Mouse (Mus musculus) CD4-positive naive resting alpha-beta T cell, adult 76 days (primary cell): ENCODE measurements around the gene Olfr251. TPM values are rescaled to one million over a fixed set of nuclear protein-coding genes. Genes with fewer than 3 reads are reported as not detected.

Experiments
- total RNA-seq: library from RNA; stranded (reverse); gene quantifications from one replicate; pipeline ENCODE4 v1.2.4, GENCODE M21; 2023

Olfr251 gene
- not detected for total RNA-seq

DNA sequence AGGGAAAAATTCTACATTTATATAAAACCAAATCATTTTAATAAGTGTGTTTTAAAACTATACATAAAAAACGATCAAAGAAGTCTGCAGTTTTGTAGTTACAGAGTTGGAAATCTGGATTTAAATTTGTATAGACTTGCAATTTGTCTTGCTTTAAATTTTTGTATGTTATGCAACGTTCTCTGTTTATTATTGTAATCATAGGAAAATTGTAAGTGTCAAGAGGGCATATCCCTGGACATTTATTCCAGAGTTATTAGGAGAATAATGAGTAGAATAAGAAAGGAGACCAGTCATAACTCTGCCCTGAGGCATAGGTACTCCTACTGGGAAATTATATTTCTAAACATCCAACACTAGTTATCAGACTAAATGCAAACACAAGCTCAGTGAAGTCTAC, at the start of gene Olfr251:
Olfr251 (plus strand) TSS at position 301 of the 400 bp plus-strand sequence.

DNA sequence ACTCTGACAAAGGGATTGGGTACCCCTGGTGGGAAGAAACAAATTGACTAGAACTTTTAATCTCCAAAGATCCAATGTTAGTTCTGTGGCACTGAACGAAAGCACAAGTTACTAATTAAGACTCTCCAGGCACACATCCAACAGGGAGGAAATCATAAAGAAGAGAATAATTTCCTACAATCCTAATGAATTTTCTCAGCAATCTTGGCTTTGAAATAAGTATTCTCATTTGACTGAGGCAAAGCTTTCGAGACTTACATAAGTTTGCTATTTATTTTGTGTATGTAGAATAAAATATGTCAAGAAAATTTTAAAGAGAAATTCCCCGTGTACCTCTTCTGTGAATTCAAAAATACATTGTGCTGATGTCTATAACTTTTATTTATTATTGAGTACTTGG, 48.1 kb upstream of the Olfr251 start, which contains the start of gene Olfr25:
Olfr25 (plus strand) TSS at position 301 of the 400 bp plus-strand sequence.

GRCm38 (mm10) chr9:38348111-38348510, 28.8 kb upstream of the Olfr251 start, which contains the start of gene Olfr898:
TSS of gene Olfr898 (plus strand) at chr9:38348411.

GRCm38 (mm10) chr9:38366596-38366995, 10.3 kb upstream of the Olfr251 start, which contains the start of gene Olfr250:
TSS of gene Olfr250 (plus strand) at chr9:38366896.

GRCm38 (mm10) chr9:38401398-38401797, 24.5 kb downstream of the Olfr251 start, which contains the start of gene Olfr147:
TSS of gene Olfr147 (plus strand) at chr9:38401698.

GRCm38 (mm10) chr9:38429155-38429554, 52.3 kb downstream of the Olfr251 start, which contains the start of gene Olfr901:
TSS of gene Olfr901 (plus strand) at chr9:38429455.

Other genes with a start within 250 kb of the Olfr251 start
- not detected for gene Olfr890, start 234.6 kb upstream of the Olfr251 start, total RNA-seq
- not detected for gene Olfr891, start 196.3 kb upstream of the Olfr251 start, total RNA-seq
- gene Olfr893, start 168.7 kb upstream of the Olfr251 start, total RNA-seq = not detected
- gene Olfr894, start 159.0 kb upstream of the Olfr251 start, total RNA-seq = not detected
- gene Olfr143, start 124.3 kb upstream of the Olfr251 start, total RNA-seq = not detected
- gene Olfr895, start 109.2 kb upstream of the Olfr251 start, total RNA-seq = not detected
- not detected for gene Olfr896-ps1, start 86.0 kb upstream of the Olfr251 start, total RNA-seq
- gene Olfr25, start 48.0 kb upstream of the Olfr251 start, total RNA-seq = not detected
- gene Olfr898, start 28.7 kb upstream of the Olfr251 start, total RNA-seq = not detected
- not detected for gene Olfr250, start 10.2 kb upstream of the Olfr251 start, total RNA-seq
- not detected for gene Olfr147, start 24.6 kb downstream of the Olfr251 start, total RNA-seq
- gene Olfr901, start 52.4 kb downstream of the Olfr251 start, total RNA-seq = not detected
- not detected for gene Olfr902, start 70.6 kb downstream of the Olfr251 start, total RNA-seq
- not detected for gene Olfr904, start 86.1 kb downstream of the Olfr251 start, total RNA-seq
- gene Olfr905, start 94.0 kb downstream of the Olfr251 start, total RNA-seq = not detected
- not detected for gene Olfr906, start 110.0 kb downstream of the Olfr251 start, total RNA-seq
- gene Olfr907, start 118.7 kb downstream of the Olfr251 start, total RNA-seq = not detected
- gene Olfr911-ps1, start 144.5 kb downstream of the Olfr251 start, total RNA-seq = not detected
- gene Olfr910, start 160.8 kb downstream of the Olfr251 start, total RNA-seq = not detected
- gene Olfr912, start 203.1 kb downstream of the Olfr251 start, total RNA-seq = not detected
- not detected for gene Olfr913, start 215.7 kb downstream of the Olfr251 start, total RNA-seq
- not detected for gene Olfr914, start 228.0 kb downstream of the Olfr251 start, total RNA-seq